Mouse (Mus musculus) kidney, postnatal 25 days (tissue): ENCODE data around the gene Lama4.
A peak's percentile ranks its signal among the peaks of the same experiment; 100 is the strongest.

ENCODE experiments used
- DNase-seq, 2 experiments: peaks; one replicate each; pipeline ENCODE4 v3.0.0; 2021; ENCODE audit warnings: mixed read lengths in 2 of 2

Gene Lama4

GRCm38 (mm10) chr10:38994719-38995450 is 29.6 kb downstream of the Lama4 start:
- no peak for DNase-seq

GRCm38 (mm10) chr10:38995896-38996295 is 30.6 kb downstream of the Lama4 start:
- no peak for DNase-seq

GRCm38 (mm10) chr10:39000951-39001350 is 35.6 kb downstream of the Lama4 start:
- peak; percentile 29 to 37 for DNase-seq

- no peak for DNase-seq
Observed at GRCm38 (mm10) chr10:39002521-39002920, 37.2 kb downstream of the Lama4 start.

GRCm38 (mm10) chr10:39003520-39003919 is 38.2 kb downstream of the Lama4 start:
- DNase-seq = no peak

GRCm38 (mm10) chr10:39005494-39005893 is 40.2 kb downstream of the Lama4 start:
- DNase-seq = peak; percentile 4 to 37

GRCm38 (mm10) chr10:39006433-39007105 is 41.3 kb downstream of the Lama4 start:
- no peak for DNase-seq

GRCm38 (mm10) chr10:39014836-39015235 is 49.5 kb downstream of the Lama4 start:
- no peak for DNase-seq

- DNase-seq = no peak
Observed at GRCm38 (mm10) chr10:39017986-39018385, 52.7 kb downstream of the Lama4 start.

GRCm38 (mm10) chr10:39018635-39019034 is 53.3 kb downstream of the Lama4 start:
- DNase-seq = no peak

- no peak for DNase-seq
Observed at GRCm38 (mm10) chr10:39023618-39024256, 58.4 kb downstream of the Lama4 start.

GRCm38 (mm10) chr10:39026529-39026928 is 61.2 kb downstream of the Lama4 start:
- DNase-seq = no peak

GRCm38 (mm10) chr10:39027058-39027457 is 61.7 kb downstream of the Lama4 start:
- DNase-seq = no peak

GRCm38 (mm10) chr10:39028403-39028802 is 63.1 kb downstream of the Lama4 start:
- DNase-seq = no peak

- DNase-seq = no peak
Observed at GRCm38 (mm10) chr10:39029297-39030147, 64.2 kb downstream of the Lama4 start.

- no peak for DNase-seq
Observed at GRCm38 (mm10) chr10:39030148-39030685, 64.9 kb downstream of the Lama4 start.

GRCm38 (mm10) chr10:39039564-39039963 is 74.2 kb downstream of the Lama4 start:
- no peak for DNase-seq

GRCm38 (mm10) chr10:39040026-39040425 is 74.7 kb downstream of the Lama4 start:
- no peak for DNase-seq

GRCm38 (mm10) chr10:39044476-39044995 is 79.2 kb downstream of the Lama4 start:
- no peak for DNase-seq

- no peak for DNase-seq
Observed at GRCm38 (mm10) chr10:39045111-39045510, 79.8 kb downstream of the Lama4 start.

GRCm38 (mm10) chr10:39047775-39048174 is 82.5 kb downstream of the Lama4 start:
- no peak for DNase-seq

GRCm38 (mm10) chr10:39049581-39050294 is 84.4 kb downstream of the Lama4 start:
- no peak for DNase-seq
